Mouse (Mus musculus) midbrain, embryonic 13.5 days (tissue): ENCODE data around the gene Gm5148. TPM values are rescaled to one million over a fixed set of nuclear protein-coding genes. Genes with fewer than 3 reads are reported as not detected.

Experiments used
- ATAC-seq: fragments of 200-750 bp; cut with Nextera tagmentation; 2 replicates; pipeline ENCODE4 v1.8.0; 2017; ENCODE audit warnings: mild to moderate bottlenecking, moderate TSS enrichment, moderate library complexity
- H3K27ac ChIP-seq: fragments of 300-500 bp; sonication (generic); 2 replicates; pipeline ENCODE4 v1.5.1; 2015; ENCODE audit warnings: inconsistent platforms, mild to moderate bottlenecking, moderate library complexity
- H3K27me3 ChIP-seq: fragments of 300-500 bp; sonication (generic); 2 replicates; pipeline ENCODE4 v1.6.1; 2015; ENCODE audit warnings: mild to moderate bottlenecking, inconsistent platforms
- H3K36me3 ChIP-seq: fragments of 300-500 bp; sonication (generic); 2 replicates; pipeline ENCODE4 v1.6.1; 2015; ENCODE audit warnings: mild to moderate bottlenecking, inconsistent platforms
- H3K4me1 ChIP-seq: fragments of 300-500 bp; sonication (generic); replicated peaks from 2 replicates; pipeline ENCODE4 v1.6.1; 2015; ENCODE audit warnings: inconsistent platforms
- H3K4me2 ChIP-seq: fragments of 300-500 bp; sonication (generic); replicated peaks from 2 replicates; pipeline ENCODE4 v1.6.1; 2015; ENCODE audit warnings: moderate library complexity, mild to moderate bottlenecking, inconsistent platforms
- H3K4me3 ChIP-seq: fragments of 300-500 bp; sonication (generic); replicated peaks from 2 replicates; pipeline ENCODE4 v1.5.1; 2015; ENCODE audit warnings: mild to moderate bottlenecking, inconsistent platforms
- H3K9ac ChIP-seq: fragments of 300-500 bp; sonication (generic); replicated peaks from 2 replicates; pipeline ENCODE4 v1.6.1; 2015; ENCODE audit warnings: mild to moderate bottlenecking, inconsistent platforms
- H3K9me3 ChIP-seq: fragments of 300-500 bp; sonication (generic); 2 replicates; pipeline ENCODE4 v1.6.1; 2016; ENCODE audit warnings: mild to moderate bottlenecking, inconsistent platforms
- WGBS: fragments of 180-500 bp; shearing (Covaris S2); methylation state at CpG from one replicate; pipeline ENCODE4 v1.1.7; 2015; 5-methylcytosine and 5-hydroxymethylcytosine counted together
- polyA plus RNA-seq: library from polyadenylated mRNA; unstranded; fragments of >200 nt; fragmentation: Nextera tagmentation; extraction: Ambion mirVana; gene quantifications from 2 replicates; pipeline ENCODE4 v1.2.1, GENCODE M21; 2015

Gm5148 gene
- polyA plus RNA-seq, 1 experiment from 2014 or later: 6.0 TPM

DNA sequence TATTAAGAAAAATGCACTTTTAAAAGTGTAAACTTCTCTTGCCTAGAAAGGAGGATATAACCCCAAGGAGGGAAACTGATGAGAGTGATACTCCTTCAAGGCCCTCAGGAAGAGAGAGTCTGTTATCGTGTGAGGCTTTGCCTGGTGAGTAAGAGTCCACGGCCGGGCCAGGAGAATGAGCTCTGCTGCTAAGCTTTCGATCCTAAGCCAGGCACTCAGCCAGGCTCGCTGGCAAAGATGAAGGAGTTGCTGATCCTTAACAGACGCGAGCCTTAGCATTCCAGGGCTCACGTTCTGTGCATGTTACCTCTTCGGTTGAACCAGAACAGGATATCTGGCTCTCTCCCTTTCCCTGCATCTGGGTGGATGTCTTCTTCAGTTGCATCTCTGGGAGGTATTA lies 11.8 kb downstream of the Gm5148 start:
- no peak overlapping the region for H3K4me3 ChIP-seq
- no peaks in the 10 kb centered on the region for H3K9me3 ChIP-seq
- H3K27me3 ChIP-seq: no peaks in the 10 kb centered on the region
- H3K9ac ChIP-seq: no peak overlapping the region
- no peak overlapping the region for H3K4me2 ChIP-seq
- 76% methylated on average over 9 of the region's 9 CpGs for WGBS
- no peaks in the 10 kb centered on the region for H3K36me3 ChIP-seq
- H3K27ac ChIP-seq: no peak overlapping the region
- H3K4me1 ChIP-seq: no peaks in the 10 kb centered on the region; the same call in 1 of the 2 replicates
- ATAC-seq: no peak

DNA sequence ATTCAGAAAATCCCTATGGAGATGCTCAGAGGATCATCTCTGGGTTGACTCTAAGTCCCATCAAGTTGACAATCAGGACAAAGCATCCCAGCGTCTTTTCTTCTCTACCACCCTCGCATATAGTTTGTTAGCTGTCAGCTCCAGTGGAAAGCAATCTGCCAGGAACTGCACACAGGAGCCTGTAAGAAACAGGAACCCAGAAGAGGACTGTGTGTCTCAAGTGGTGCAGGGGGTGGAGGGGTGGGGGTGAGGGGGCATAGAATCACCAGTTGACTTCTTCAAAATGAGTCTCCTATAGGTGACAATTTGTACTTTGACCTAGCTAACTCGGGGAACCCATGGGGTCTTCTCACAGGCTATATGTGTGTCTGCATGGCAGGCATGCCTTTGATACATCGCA lies 12.7 kb downstream of the Gm5148 start:
- no peak for ATAC-seq

DNA sequence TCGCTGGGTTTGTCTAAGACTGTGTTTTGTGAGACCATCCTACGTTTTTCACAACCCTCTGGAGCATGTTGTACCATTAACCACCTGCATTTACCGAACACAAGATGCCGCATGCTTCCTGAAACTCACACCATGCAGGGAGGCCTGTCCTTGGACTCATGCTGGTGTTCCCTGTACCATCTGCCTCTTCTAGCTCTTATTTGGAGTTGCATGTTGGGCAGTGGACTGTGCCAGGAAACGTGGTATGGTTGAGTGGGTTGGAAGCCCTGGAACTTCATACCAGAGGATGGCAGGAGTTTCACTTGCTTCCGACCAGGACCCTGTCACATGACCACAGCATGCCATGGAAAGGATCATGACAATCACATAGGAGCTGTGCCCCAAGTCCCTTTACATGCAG lies 16.5 kb downstream of the Gm5148 start:
- Histone ChIP-seq H3K9ac (no peak overlapping the region), H3K27ac (no peak overlapping the region), H3K4me1 (no peaks in the 10 kb centered on the region), H3K4me2 (no peak overlapping the region), H3K4me3 (no peak overlapping the region), H3K36me3 (no peaks in the 10 kb centered on the region), H3K27me3 (no peaks in the 10 kb centered on the region), H3K9me3 (no peaks in the 10 kb centered on the region)
- WGBS: 87% methylated on average over 6 of the region's 6 CpGs
- no peak for ATAC-seq

More for the DNA sequence above, 12.7 kb downstream of the Gm5148 start:
- no peaks in the 10 kb centered on the region; the same call in 1 of the 2 replicates for H3K4me1 ChIP-seq
- no peak overlapping the region for H3K27ac ChIP-seq
- no peak overlapping the region for H3K9ac ChIP-seq
- WGBS: 87% methylated on average over 4 of the region's 4 CpGs
- no peak overlapping the region for H3K4me3 ChIP-seq
- H3K27me3 ChIP-seq: no peaks in the 10 kb centered on the region
- H3K36me3 ChIP-seq: no peaks in the 10 kb centered on the region
- H3K4me2 ChIP-seq: no peak overlapping the region
- H3K9me3 ChIP-seq: no peaks in the 10 kb centered on the region

DNA sequence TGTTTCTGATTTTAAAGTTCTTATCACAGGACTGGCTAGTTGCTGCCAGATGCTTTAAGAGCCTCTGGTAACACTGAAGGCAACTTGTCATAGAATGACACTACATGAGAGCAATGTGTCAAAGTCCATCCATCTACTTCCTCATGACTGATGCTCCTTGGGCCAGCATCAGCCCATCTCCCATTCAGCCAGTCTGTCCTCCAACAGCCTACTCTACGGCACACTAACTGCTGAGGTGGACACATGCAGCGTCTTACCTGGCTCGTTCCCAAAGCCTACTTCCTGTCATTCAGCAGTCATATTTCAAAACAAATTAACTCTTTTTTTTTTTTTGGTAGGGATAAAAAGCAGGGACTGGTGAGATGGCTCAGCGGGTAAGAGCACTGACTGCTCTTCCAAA lies 17.9 kb downstream of the Gm5148 start:
- WGBS: 94% methylated on average over 4 of the region's 4 CpGs

DNA sequence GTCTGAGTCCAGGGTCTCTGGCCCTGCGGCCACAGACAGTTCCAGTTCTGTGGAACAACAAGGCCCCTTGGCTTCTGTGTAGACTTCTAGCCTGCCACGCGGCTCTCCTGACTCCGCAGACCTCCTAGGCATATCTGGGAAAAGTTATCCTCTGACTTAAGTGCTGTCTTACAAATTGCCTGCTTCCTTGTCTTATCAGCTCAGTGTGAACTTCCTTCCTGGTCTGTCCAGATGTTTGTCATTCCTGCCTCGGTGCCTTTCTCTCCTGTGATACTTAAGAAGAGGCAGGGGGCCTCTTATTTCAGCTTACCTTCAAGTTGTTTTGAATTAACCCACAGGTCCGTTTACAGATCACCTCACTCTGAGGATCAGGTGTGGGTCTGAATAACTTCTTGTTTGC lies 18.9 kb downstream of the Gm5148 start:
- H3K4me2 ChIP-seq: no peak overlapping the region
- H3K4me1 ChIP-seq: no peaks in the 10 kb centered on the region
- 71% methylated on average over 6 of the region's 6 CpGs for WGBS
- H3K4me3 ChIP-seq: no peak overlapping the region
- no peak overlapping the region for H3K27ac ChIP-seq
- H3K9ac ChIP-seq: no peak overlapping the region
- no peak for ATAC-seq
- H3K9me3 ChIP-seq: no peaks in the 10 kb centered on the region; the same call in 1 of the 2 replicates
- H3K36me3 ChIP-seq: no peaks in the 10 kb centered on the region
- no peaks in the 10 kb centered on the region for H3K27me3 ChIP-seq

More for the DNA sequence above, 17.9 kb downstream of the Gm5148 start:
- H3K27me3 ChIP-seq: no peaks in the 10 kb centered on the region
- H3K4me3 ChIP-seq: no peak overlapping the region
- no peaks in the 10 kb centered on the region for H3K4me1 ChIP-seq
- H3K9me3 ChIP-seq: no peaks in the 10 kb centered on the region; the same call in 1 of the 2 replicates
- H3K27ac ChIP-seq: no peak overlapping the region
- ATAC-seq: no peak
- H3K4me2 ChIP-seq: no peak overlapping the region
- H3K36me3 ChIP-seq: no peaks in the 10 kb centered on the region
- H3K9ac ChIP-seq: no peak overlapping the region

DNA sequence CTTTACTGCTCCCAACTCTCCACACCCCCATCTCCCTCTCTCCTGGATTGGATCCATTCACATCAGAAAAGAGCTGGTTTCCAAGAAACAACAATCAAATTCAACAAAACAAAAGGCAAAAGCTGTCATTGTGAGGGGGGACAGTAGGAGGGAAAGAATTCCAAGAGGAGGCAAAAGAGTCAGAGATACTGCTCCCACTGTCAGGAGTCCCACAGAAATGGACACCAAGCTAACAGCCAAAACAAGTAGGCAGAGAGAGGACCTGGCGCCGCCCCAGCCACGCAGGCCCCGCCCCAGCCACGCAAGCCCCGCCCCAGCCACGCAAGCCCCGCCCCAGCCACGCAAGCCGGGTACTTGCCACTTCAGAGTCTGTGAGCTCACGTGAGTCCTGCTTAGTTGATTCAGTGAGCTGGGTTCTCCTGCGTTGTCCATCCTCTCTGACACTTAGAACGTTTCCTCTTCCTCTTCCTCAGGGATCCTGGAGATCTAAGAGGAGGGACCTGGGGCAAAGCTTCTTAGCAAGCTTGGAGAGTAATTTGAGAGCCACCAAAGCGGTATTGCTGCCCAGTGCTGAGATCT lies 19.5 kb downstream of the Gm5148 start:
- ATAC-seq: no peak
- WGBS: 48% methylated on average over 14 of the region's 14 CpGs
- H3K4me2 ChIP-seq: no peak overlapping the region
- no peak overlapping the region for H3K27ac ChIP-seq
- no peaks in the 10 kb centered on the region for H3K27me3 ChIP-seq
- H3K9ac ChIP-seq: no peak overlapping the region
- H3K36me3 ChIP-seq: no peaks in the 10 kb centered on the region
- no peaks in the 10 kb centered on the region; the same call in 1 of the 2 replicates for H3K9me3 ChIP-seq
- no peak overlapping the region for H3K4me3 ChIP-seq
- H3K4me1 ChIP-seq: no peaks in the 10 kb centered on the region

DNA sequence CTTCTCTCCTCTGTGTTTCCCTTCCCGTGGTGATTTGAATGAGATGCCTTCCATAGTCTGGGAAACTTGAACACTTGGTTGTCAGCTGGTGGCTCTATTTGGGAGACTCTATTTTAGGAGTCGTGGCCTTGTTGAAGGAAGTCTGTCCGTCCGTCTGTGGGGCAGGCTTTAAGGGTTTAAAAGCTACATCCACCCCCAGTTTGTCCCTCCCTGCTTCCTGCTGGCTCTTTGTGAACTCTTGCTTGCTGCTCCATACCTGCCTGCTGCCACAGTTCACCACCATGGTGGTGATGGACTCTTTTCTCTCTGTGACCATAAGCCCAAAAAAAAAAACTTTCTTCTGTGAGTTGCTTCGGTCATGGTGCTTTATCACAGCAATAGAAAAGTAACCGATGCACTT lies 21.2 kb downstream of the Gm5148 start:
- WGBS: 95% methylated on average over 6 of the region's 6 CpGs
- Histone ChIP-seq H3K9ac (no peak overlapping the region), H3K4me3 (no peak overlapping the region), H3K4me1 (no peaks in the 10 kb centered on the region), H3K9me3 (no peaks in the 10 kb centered on the region; the same call in 1 of the 2 replicates), H3K36me3 (no peaks in the 10 kb centered on the region), H3K27ac (no peak overlapping the region), H3K4me2 (no peak overlapping the region), H3K27me3 (no peaks in the 10 kb centered on the region)
- no peak for ATAC-seq

DNA sequence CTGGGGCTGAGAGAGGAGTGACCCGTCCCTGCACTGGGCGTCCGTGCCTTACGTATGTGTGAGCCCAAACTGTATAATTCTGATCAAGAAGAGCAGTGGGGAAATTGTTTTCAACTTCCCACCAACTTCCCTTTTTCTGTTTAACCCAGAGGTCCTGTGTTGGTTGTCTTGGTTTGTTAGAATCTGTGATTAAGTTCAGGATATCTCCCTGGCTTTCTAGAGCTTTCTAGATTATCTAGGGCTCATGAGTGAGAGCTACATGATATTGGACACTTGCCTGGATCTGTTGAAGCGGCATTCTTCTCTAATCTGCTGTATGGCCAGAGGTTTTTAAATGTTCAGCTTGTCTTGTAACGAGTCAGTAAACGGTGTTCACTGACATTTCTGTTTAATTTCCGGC lies 30.7 kb downstream of the Gm5148 start:
- no peak overlapping the region for H3K27ac ChIP-seq
- H3K4me1 ChIP-seq: no peaks in the 10 kb centered on the region
- H3K27me3 ChIP-seq: peaks cover 1% of the 10 kb centered on the region; the same call in 1 of the 2 replicates
- H3K9ac ChIP-seq: no peak overlapping the region
- no peaks in the 10 kb centered on the region for H3K36me3 ChIP-seq
- no peak for ATAC-seq
- 91% methylated on average over 8 of the region's 8 CpGs for WGBS
- H3K4me3 ChIP-seq: no peak overlapping the region
- no peaks in the 10 kb centered on the region for H3K9me3 ChIP-seq
- no peak overlapping the region for H3K4me2 ChIP-seq

DNA sequence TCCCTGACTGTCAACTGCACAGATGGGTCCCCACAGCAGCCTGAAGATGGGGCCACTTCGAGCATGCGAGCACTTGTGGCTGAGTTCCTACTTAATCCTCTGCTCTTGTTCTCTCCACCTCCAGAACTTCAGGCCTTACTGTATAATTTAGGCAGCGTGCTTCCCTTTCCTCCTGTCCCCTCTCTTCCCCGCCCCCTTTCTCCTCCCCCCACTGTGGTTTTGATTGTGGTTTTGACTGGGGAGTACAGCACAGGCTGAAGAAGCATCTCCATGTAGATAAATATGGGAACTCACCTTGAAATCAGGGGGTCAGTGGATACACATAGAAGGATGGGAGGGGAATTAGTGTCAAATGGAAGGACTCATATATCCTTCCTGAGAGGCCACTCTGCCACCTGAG lies 31.3 kb downstream of the Gm5148 start:
- Histone ChIP-seq H3K27ac (no peak overlapping the region), H3K9me3 (no peaks in the 10 kb centered on the region), H3K4me2 (no peak overlapping the region), H3K9ac (no peak overlapping the region), H3K4me3 (no peak overlapping the region), H3K36me3 (no peaks in the 10 kb centered on the region), H3K4me1 (no peaks in the 10 kb centered on the region), H3K27me3 (peaks cover 7% of the 10 kb centered on the region)
- no peak for ATAC-seq
- 86% methylated on average over 4 of the region's 4 CpGs for WGBS

DNA sequence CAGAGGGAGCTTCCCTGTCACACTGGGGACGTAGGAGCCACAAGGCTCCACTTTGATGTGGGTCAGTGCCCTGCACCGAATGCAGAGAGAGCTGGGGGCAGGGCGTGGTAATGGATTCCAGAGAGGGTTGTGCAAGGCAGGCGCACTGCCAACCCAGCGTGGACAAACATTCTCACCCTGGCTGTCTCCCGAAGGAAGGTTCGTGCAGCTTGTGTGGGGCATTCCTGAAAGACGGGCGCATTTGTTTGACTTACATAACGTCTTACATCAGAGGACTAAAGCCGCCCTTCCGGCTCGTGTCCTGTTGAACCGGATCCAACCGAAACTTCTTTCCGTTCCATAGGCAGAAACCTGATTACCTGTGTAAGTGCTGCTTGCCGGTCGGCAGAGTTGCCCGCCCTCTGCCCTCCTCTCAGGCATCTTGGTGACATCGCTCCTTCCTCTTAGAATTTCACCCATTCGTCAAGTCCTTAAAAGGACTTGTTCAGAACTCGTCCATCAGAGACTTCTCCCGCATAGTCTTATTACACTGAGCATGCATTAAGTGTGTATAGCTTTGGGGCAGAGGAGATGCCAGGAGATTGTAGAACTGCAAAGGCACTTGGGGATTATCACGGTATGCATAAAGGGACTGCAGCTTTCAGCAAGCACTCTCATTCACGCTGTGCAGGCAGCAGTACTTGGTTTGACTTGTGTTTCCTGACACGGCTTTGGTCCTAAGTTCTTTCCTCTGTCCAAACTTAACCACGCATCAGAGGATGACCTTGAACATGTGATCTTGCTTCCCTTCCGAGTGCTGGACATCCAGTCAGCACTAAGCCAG lies 36.9 kb downstream of the Gm5148 start:
- ATAC-seq: peak; percentile 63
- Histone ChIP-seq H3K36me3 (no peaks in the 10 kb centered on the region), H3K9ac (peak overlapping the region; percentile 10; the same call in 1 of the 2 replicates), H3K27ac (no peak overlapping the region), H3K27me3 (peaks cover 35% of the 10 kb centered on the region), H3K4me3 (peak overlapping the region; percentile 31), H3K4me2 (peak overlapping the region; percentile 55), H3K9me3 (no peaks in the 10 kb centered on the region), H3K4me1 (peaks cover 9% of the 10 kb centered on the region)
- 28% methylated on average over 28 of the region's 28 CpGs for WGBS

DNA sequence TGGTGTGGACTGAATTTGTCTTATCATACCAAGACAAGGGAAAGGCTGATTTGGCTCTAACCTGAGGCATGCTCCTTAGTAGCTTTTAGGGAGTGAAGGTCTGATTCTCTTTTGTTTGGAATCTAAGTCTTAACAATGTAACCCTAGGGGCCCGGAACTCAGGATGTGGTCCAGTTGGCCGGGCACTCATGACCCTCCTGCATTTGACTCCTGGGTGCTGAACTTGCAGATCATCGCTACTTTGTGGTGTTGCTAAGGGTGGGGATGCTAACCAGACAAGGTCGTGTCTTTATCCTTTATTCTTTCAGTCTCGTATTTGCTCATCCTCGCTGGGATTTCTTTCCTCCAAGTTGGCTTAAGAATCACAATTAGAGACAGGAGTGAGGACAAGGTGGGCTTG lies 37.5 kb downstream of the Gm5148 start:
- Histone ChIP-seq H3K27ac (no peak overlapping the region), H3K9ac (peak overlapping the region; percentile 10; the same call in 1 of the 2 replicates), H3K4me2 (peak overlapping the region; percentile 55), H3K4me3 (peak overlapping the region; percentile 31), H3K27me3 (peaks cover 35% of the 10 kb centered on the region), H3K36me3 (no peaks in the 10 kb centered on the region), H3K4me1 (peaks cover 9% of the 10 kb centered on the region), H3K9me3 (no peaks in the 10 kb centered on the region)
- WGBS: 22% methylated on average over 6 of the region's 6 CpGs
- no peak for ATAC-seq

DNA sequence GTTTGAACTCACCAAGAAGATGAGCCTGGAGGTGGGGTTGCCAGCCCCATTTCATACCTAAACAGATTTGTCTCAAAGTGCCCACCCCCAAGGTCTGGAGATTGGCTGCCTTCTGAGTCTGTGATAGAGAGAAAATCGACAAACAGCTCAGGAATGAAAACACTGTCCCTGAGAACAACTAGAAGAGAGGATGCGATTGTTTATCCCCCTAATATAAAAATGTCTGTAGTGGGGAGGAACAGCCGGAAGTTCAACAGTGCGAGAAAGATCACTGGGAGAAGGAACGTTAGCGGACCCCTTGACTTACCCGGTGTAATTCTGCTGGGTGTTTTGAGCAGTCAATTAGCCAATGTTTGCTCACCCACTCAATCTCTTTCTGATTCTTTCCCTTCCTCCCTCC lies 38.1 kb downstream of the Gm5148 start:
- H3K4me3 ChIP-seq: no peak overlapping the region
- WGBS: 47% methylated on average over 7 of the region's 7 CpGs
- H3K9me3 ChIP-seq: no peaks in the 10 kb centered on the region
- H3K27ac ChIP-seq: no peak overlapping the region
- no peak overlapping the region for H3K4me2 ChIP-seq
- no peak overlapping the region for H3K9ac ChIP-seq
- H3K4me1 ChIP-seq: peaks cover 9% of the 10 kb centered on the region
- no peaks in the 10 kb centered on the region for H3K36me3 ChIP-seq
- peaks cover 35% of the 10 kb centered on the region for H3K27me3 ChIP-seq
- no peak for ATAC-seq
